Mouse (Mus musculus) liver, adult 2 months (tissue): Measurements from ENCODE around the gene Eps8.

ENCODE experiments used
- CTCF ChIP-seq: fragments of 200-500 bp; IDR thresholded peaks from 2 replicates; pipeline ENCODE4 v1.5.1; 2011; ENCODE audit warnings: low read depth, low read length, control low read depth
- POLR2A ChIP-seq: fragments of 200-500 bp; IDR thresholded peaks from 2 replicates; pipeline ENCODE4 v1.6.1; 2011; ENCODE audit warnings: low read length, control low read depth; ENCODE audit not compliant: insufficient read depth; ENCODE audit errors: extremely low read depth

- TF ChIP-seq POLR2A: no peak
- TF ChIP-seq CTCF: no peak
Observed at GRCm38 (mm10) chr6:137643814-137644213, 10.9 kb downstream of the Eps8 start.
